Mouse (Mus musculus): ENCODE results near the gene Chd5. TPM values are rescaled to one million over a fixed set of nuclear protein-coding genes. Genes with fewer than 3 reads are reported as not detected.

Chd5 gene
- polyA plus RNA-seq, 1 experiment from 2014 or later: not detected

DNA sequence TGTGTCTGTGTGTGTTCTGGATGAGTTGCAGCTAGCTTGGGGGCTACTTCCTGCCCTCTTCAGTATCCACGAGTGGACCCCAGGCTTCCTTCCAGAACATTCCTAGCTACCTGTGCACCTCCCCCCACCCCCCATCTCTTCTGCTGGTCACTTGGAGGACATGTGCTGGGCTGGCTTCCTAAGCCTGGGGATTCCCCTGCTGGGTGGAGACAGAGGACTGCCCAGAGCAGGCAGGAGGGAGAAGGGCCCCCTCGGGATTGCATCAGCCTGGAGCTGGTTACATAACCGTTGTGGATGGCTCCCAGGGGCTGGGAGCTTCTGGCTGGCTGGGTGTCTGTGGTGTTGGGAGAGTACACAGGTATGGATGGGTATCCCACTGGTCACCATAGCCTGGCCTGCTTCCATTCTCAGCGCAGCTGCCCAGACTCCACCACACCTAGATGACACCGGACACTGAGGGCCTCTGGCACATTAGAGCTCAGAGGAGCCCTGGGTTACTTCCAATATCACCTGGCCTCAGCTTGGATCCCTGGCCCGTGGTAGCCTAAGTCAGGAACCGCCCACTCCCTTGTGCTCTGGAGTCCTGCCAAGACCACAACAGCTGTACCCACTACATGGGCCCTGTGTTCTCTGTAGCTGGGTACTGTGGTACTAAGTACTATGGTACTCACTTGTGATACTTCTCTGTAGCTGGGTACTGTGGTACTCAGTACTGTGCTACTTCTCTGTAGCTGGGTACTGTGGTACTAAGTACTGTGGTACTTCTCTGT lies 6.9 kb downstream of the Chd5 start:
- Histone ChIP-seq H3K9me3 (replicated peaks; ENCODE audit: control insufficient read depth, low read length) (no peaks in the 10 kb centered on the region), H3K4me3 (ENCODE audit: low read depth, low read length) (no peak overlapping the region), H3K27ac (ENCODE audit: low read length) (no peak overlapping the region), H3K4me2 (ENCODE audit: low read depth, low read length) (no peak overlapping the region), H3K27me3 (ENCODE audit: control insufficient read depth, insufficient read depth, low read depth, low read length) (peaks cover 18% of the 10 kb centered on the region), H3K4me1 (ENCODE audit: control insufficient read depth, low read depth, low read length) (peaks cover 7% of the 10 kb centered on the region), H3K36me3 (ENCODE audit: control insufficient read depth, insufficient read depth) (no peaks in the 10 kb centered on the region), H3K9ac (ENCODE audit: low read depth, low read length) (no peak overlapping the region)
- WGBS (ENCODE audit: insufficient replicate concordance): 33% methylated on average over 7 of the region's 7 CpGs
- ATAC-seq (ENCODE audit: low read depth): peak; percentile 87

- Histone ChIP-seq H3K4me2 (ENCODE audit: low read depth, low read length) (no peak overlapping the region), H3K27me3 (ENCODE audit: control insufficient read depth, insufficient read depth, low read depth, low read length) (peaks cover 21% of the 10 kb centered on the region), H3K4me1 (ENCODE audit: control insufficient read depth, low read depth, low read length) (peaks cover 4% of the 10 kb centered on the region), H3K36me3 (ENCODE audit: control insufficient read depth, insufficient read depth) (no peaks in the 10 kb centered on the region), H3K4me3 (ENCODE audit: low read depth, low read length) (no peak overlapping the region), H3K9ac (ENCODE audit: low read depth, low read length) (no peak overlapping the region), H3K9me3 (replicated peaks; ENCODE audit: control insufficient read depth, low read length) (no peaks in the 10 kb centered on the region), H3K27ac (ENCODE audit: low read length) (no peak overlapping the region)
- ATAC-seq (ENCODE audit: low read depth): no peak
- 7% methylated on average over 17 of the region's 17 CpGs for WGBS (ENCODE audit: insufficient replicate concordance)
Measured at GRCm38 (mm10) chr4:152349837-152350381, 11.5 kb downstream of the Chd5 start.

- H3K4me1 ChIP-seq (ENCODE audit: control insufficient read depth, low read depth, low read length): no peaks in the 10 kb centered on the region
- no peak overlapping the region for H3K9ac ChIP-seq (ENCODE audit: low read depth, low read length)
- H3K4me3 ChIP-seq (ENCODE audit: low read depth, low read length): no peak overlapping the region
- H3K27ac ChIP-seq (ENCODE audit: low read length): no peak overlapping the region
- peaks cover 21% of the 10 kb centered on the region for H3K27me3 ChIP-seq (ENCODE audit: control insufficient read depth, insufficient read depth, low read depth, low read length)
- H3K4me2 ChIP-seq (ENCODE audit: low read depth, low read length): no peak overlapping the region
- ATAC-seq (ENCODE audit: low read depth): no peak
- H3K9me3 ChIP-seq (replicated peaks; ENCODE audit: control insufficient read depth, low read length): no peaks in the 10 kb centered on the region
- H3K36me3 ChIP-seq (ENCODE audit: control insufficient read depth, insufficient read depth): no peaks in the 10 kb centered on the region
- WGBS (ENCODE audit: insufficient replicate concordance): 22% methylated on average over 8 of the region's 8 CpGs
Measured at GRCm38 (mm10) chr4:152350722-152351421, 12.4 kb downstream of the Chd5 start.

- H3K4me2 ChIP-seq (ENCODE audit: low read depth, low read length): no peak overlapping the region
- peaks cover 21% of the 10 kb centered on the region for H3K27me3 ChIP-seq (ENCODE audit: control insufficient read depth, insufficient read depth, low read depth, low read length)
- ATAC-seq (ENCODE audit: low read depth): no peak
- H3K36me3 ChIP-seq (ENCODE audit: control insufficient read depth, insufficient read depth): no peaks in the 10 kb centered on the region
- no peak overlapping the region for H3K9ac ChIP-seq (ENCODE audit: low read depth, low read length)
- H3K27ac ChIP-seq (ENCODE audit: low read length): no peak overlapping the region
- no peaks in the 10 kb centered on the region for H3K4me1 ChIP-seq (ENCODE audit: control insufficient read depth, low read depth, low read length)
- no peak overlapping the region for H3K4me3 ChIP-seq (ENCODE audit: low read depth, low read length)
- H3K9me3 ChIP-seq (replicated peaks; ENCODE audit: control insufficient read depth, low read length): no peaks in the 10 kb centered on the region
- 12% methylated on average over 14 of the region's 14 CpGs for WGBS (ENCODE audit: insufficient replicate concordance)
Measured at GRCm38 (mm10) chr4:152351422-152352305, 13.2 kb downstream of the Chd5 start.

DNA sequence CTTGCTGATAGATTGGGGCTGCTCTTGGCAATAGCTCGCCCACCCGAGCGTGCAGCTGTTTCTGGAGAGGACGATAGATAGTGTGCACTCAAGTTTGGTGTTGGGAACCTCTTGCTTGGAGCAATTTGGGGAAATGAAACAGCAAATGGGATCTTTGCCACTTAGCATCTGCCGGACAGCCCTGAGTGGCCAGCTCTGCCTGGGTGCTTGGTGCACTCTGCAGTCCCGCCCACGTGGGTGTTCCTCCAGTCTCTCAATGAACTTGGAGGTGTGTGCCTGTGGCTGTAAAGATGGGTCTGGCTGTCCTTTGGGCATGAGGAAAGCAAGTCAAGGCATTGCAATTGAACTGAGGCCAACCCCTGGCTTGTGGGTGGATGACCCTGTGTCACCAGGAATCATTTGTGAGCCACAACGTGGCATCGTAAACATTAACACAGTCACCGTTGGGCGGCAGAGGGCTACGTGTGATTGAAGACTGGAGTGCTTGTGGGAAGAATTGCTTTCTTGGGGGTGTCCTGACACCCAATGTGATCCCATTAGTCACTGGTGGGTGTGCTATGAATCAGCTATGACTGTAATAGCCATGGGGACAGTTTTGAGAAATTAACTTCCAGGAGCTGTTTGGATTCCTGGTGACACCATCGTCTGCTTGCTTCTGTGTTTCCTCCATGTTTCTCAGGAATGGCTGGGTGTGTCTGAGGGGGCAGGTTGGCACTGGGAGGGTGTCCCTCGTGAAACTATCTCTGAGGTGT lies 15.6 kb downstream of the Chd5 start:
- peaks cover 21% of the 10 kb centered on the region for H3K27me3 ChIP-seq (ENCODE audit: control insufficient read depth, insufficient read depth, low read depth, low read length)
- no peak overlapping the region for H3K27ac ChIP-seq (ENCODE audit: low read length)
- no peak overlapping the region for H3K4me2 ChIP-seq (ENCODE audit: low read depth, low read length)
- no peaks in the 10 kb centered on the region for H3K9me3 ChIP-seq (replicated peaks; ENCODE audit: control insufficient read depth, low read length)
- H3K4me1 ChIP-seq (ENCODE audit: control insufficient read depth, low read depth, low read length): no peaks in the 10 kb centered on the region
- H3K4me3 ChIP-seq (ENCODE audit: low read depth, low read length): no peak overlapping the region
- 60% methylated on average over 14 of the region's 14 CpGs for WGBS (ENCODE audit: insufficient replicate concordance)
- H3K9ac ChIP-seq (ENCODE audit: low read depth, low read length): no peak overlapping the region
- ATAC-seq (ENCODE audit: low read depth): no peak
- H3K36me3 ChIP-seq (ENCODE audit: control insufficient read depth, insufficient read depth): no peaks in the 10 kb centered on the region

DNA sequence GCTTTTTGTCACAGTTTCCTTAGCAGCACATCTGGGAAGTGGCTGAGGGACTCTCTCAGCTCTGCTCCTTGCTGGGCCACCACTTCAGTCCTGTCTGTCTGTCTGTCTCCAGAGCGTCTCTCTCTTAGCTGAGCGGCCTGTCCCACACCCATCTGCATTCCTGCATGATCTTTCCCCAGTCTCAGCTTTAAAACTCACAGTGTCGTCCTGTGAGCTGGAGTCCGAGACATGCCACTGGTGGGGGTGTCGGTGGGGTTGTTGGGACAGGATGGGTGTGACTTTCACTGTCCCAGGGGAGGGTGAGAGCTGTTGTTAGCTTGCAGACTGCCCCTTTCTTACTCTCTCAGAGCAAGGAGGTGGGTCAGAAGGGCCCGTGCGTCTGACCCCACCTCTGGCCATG lies 17.2 kb downstream of the Chd5 start:
- H3K4me2 ChIP-seq (ENCODE audit: low read depth, low read length): no peak overlapping the region
- H3K9me3 ChIP-seq (replicated peaks; ENCODE audit: control insufficient read depth, low read length): no peaks in the 10 kb centered on the region
- H3K27ac ChIP-seq (ENCODE audit: low read length): no peak overlapping the region
- 52% methylated on average over 7 of the region's 7 CpGs for WGBS (ENCODE audit: insufficient replicate concordance)
- ATAC-seq (ENCODE audit: low read depth): no peak
- no peaks in the 10 kb centered on the region; the same call in 1 of the 2 replicates for H3K4me1 ChIP-seq (ENCODE audit: control insufficient read depth, low read depth, low read length)
- peaks cover 15% of the 10 kb centered on the region; the same call in 1 of the 2 replicates for H3K27me3 ChIP-seq (ENCODE audit: control insufficient read depth, insufficient read depth, low read depth, low read length)
- H3K9ac ChIP-seq (ENCODE audit: low read depth, low read length): no peak overlapping the region
- no peak overlapping the region for H3K4me3 ChIP-seq (ENCODE audit: low read depth, low read length)
- no peaks in the 10 kb centered on the region for H3K36me3 ChIP-seq (ENCODE audit: control insufficient read depth, insufficient read depth)

GRCm38 (mm10) chr4:152359700-152360099 lies 21.2 kb downstream of the Chd5 start:
- Histone ChIP-seq H3K27me3 (ENCODE audit: control insufficient read depth, insufficient read depth, low read depth, low read length) (peaks cover 5% of the 10 kb centered on the region; the same call in 1 of the 2 replicates), H3K9me3 (replicated peaks; ENCODE audit: control insufficient read depth, low read length) (no peaks in the 10 kb centered on the region), H3K36me3 (ENCODE audit: control insufficient read depth, insufficient read depth) (no peaks in the 10 kb centered on the region), H3K9ac (ENCODE audit: low read depth, low read length) (no peak overlapping the region), H3K4me3 (ENCODE audit: low read depth, low read length) (no peak overlapping the region), H3K4me2 (ENCODE audit: low read depth, low read length) (no peak overlapping the region), H3K4me1 (ENCODE audit: control insufficient read depth, low read depth, low read length) (peaks cover 5% of the 10 kb centered on the region), H3K27ac (ENCODE audit: low read length) (no peak overlapping the region)
- ATAC-seq (ENCODE audit: low read depth): no peak
- WGBS (ENCODE audit: insufficient replicate concordance): 8% methylated on average over 11 of the region's 11 CpGs

- H3K36me3 ChIP-seq (ENCODE audit: control insufficient read depth, insufficient read depth): no peaks in the 10 kb centered on the region
- no peak overlapping the region for H3K27ac ChIP-seq (ENCODE audit: low read length)
- H3K9me3 ChIP-seq (replicated peaks; ENCODE audit: control insufficient read depth, low read length): no peaks in the 10 kb centered on the region
- ATAC-seq (ENCODE audit: low read depth): peak; percentile 14; the same call in 1 of the 2 replicates
- WGBS (ENCODE audit: insufficient replicate concordance): 4% methylated on average over 24 of the region's 24 CpGs
- peaks cover 5% of the 10 kb centered on the region for H3K4me1 ChIP-seq (ENCODE audit: control insufficient read depth, low read depth, low read length)
- H3K27me3 ChIP-seq (ENCODE audit: control insufficient read depth, insufficient read depth, low read depth, low read length): peaks cover 5% of the 10 kb centered on the region; the same call in 1 of the 2 replicates
- H3K9ac ChIP-seq (ENCODE audit: low read depth, low read length): no peak overlapping the region
- peak overlapping the region; percentile 13; the same call in 1 of the 2 replicates for H3K4me3 ChIP-seq (ENCODE audit: low read depth, low read length)
- H3K4me2 ChIP-seq (ENCODE audit: low read depth, low read length): peak overlapping the region; percentile 36
Measured at GRCm38 (mm10) chr4:152360855-152361254, 22.4 kb downstream of the Chd5 start.
